Mouse (Mus musculus) kidney, adult 2 months (tissue): Measurements from ENCODE around the gene Tbc1d16. TPM values are rescaled to one million over a fixed set of nuclear protein-coding genes. Genes with fewer than 3 reads are reported as not detected.

ENCODE experiments used
- DNase-seq: peaks from one replicate; pipeline ENCODE4 v3.0.0; 2021
- H3K27ac ChIP-seq: fragments of 200-500 bp; 2 replicates; pipeline ENCODE4 v1.5.1; 2012; ENCODE audit warnings: low read depth, low read length, control low read depth, inconsistent platforms; ENCODE audit not compliant: insufficient read depth
- H3K27me3 ChIP-seq: fragments of 200-500 bp; replicated peaks from 2 replicates; pipeline ENCODE4 v1.6.1; 2012; ENCODE audit warnings: mild to moderate bottlenecking, moderate library complexity, low read length, inconsistent platforms; ENCODE audit not compliant: control insufficient read depth, insufficient read depth
- H3K36me3 ChIP-seq: fragments of 200-500 bp; 2 replicates; pipeline ENCODE4 v1.6.1; 2012; ENCODE audit warnings: mild to moderate bottlenecking, moderate library complexity, low read length, inconsistent platforms; ENCODE audit not compliant: control insufficient read depth, insufficient read depth
- H3K4me1 ChIP-seq: fragments of 200-500 bp; 2 replicates; pipeline ENCODE4 v1.6.1; 2011; ENCODE audit warnings: low read length; ENCODE audit not compliant: control insufficient read depth, insufficient read depth
- H3K4me3 ChIP-seq: fragments of 200-500 bp; 2 replicates; pipeline ENCODE4 v1.5.1; 2011; ENCODE audit warnings: mild to moderate bottlenecking, low read depth, low read length, control low read depth; ENCODE audit not compliant: insufficient read depth
- CTCF ChIP-seq: fragments of 200-500 bp; conservative IDR thresholded peaks from 2 replicates; pipeline ENCODE4 v1.5.1; 2011; ENCODE audit warnings: low read depth, mild to moderate bottlenecking, control low read depth, low read length, moderate library complexity, mixed read lengths; ENCODE audit not compliant: insufficient read depth, insufficient read length
- POLR2A ChIP-seq: fragments of 200-500 bp; IDR thresholded peaks from one replicate; pipeline ENCODE4 v1.6.1; 2011; ENCODE audit warnings: low read depth, low read length, control low read depth
- WGBS: fragments of 180-500 bp; shearing (Covaris S2); methylation state at CpG from one replicate; pipeline ENCODE4 v1.1.7; 2018; 5-methylcytosine and 5-hydroxymethylcytosine counted together
- polyA plus RNA-seq: library from polyadenylated mRNA; depleted of rRNA; stranded (reverse); fragments of >200 nt; gene quantifications from 2 replicates; pipeline ENCODE4 v1.2.3, GENCODE M21; 2012; rRNA removed

Tbc1d16 gene
- polyA plus RNA-seq, 1 experiment: 25.2 TPM

GRCm38 (mm10) chr11:119098202-119098601 lies 130.1 kb downstream of the Tbc1d16 start:
- Histone ChIP-seq H3K4me1 (no peaks in the 10 kb centered on the region), H3K36me3 (no peaks in the 10 kb centered on the region), H3K27ac (no peak overlapping the region), H3K27me3 (no peaks in the 10 kb centered on the region), H3K4me3 (no peak overlapping the region)
- WGBS: 81% methylated on average over 4 of the region's 4 CpGs
- TF ChIP-seq CTCF (no peak), POLR2A (no peak)
- no peak for DNase-seq

DNA sequence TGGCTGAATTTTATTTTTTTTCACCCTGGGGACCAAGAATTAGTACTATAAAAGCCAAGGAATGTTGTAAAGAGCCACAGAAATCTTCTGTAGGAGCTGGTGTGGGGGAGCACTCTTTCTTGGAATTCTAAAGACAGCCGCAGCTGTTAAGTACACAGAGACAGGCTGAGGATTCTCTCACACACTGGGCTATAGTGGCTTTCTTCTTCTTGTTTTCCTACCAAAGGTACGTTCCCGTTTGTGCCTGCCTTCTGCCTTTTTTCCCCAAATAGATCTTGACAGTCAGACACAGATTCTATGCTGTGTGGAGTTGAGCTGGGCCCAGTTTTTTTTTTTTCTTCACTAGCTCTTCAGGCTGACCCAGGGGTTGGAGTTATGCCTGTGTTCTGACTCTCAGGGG lies 132.9 kb downstream of the Tbc1d16 start:
- TF ChIP-seq CTCF (no peak), POLR2A (no peak)
- H3K36me3 ChIP-seq: no peaks in the 10 kb centered on the region
- H3K4me1 ChIP-seq: peaks cover 9% of the 10 kb centered on the region; the same call in 1 of the 2 replicates
- no peak for DNase-seq
- WGBS: 67% methylated on average over 3 of the region's 3 CpGs
- no peak overlapping the region for H3K27ac ChIP-seq
- H3K27me3 ChIP-seq: no peaks in the 10 kb centered on the region
- H3K4me3 ChIP-seq: no peak overlapping the region

- TF ChIP-seq POLR2A (no peak), CTCF (no peak)
- no peaks in the 10 kb centered on the region; the same call in 1 of the 2 replicates for H3K27me3 ChIP-seq
- H3K4me3 ChIP-seq: no peak overlapping the region
- no peaks in the 10 kb centered on the region for H3K36me3 ChIP-seq
- H3K27ac ChIP-seq: no peak overlapping the region
- no peak for DNase-seq
- peaks cover 9% of the 10 kb centered on the region for H3K4me1 ChIP-seq
- 84% methylated on average over 1 of the region's 1 CpGs for WGBS
These were observed 135.0 kb downstream of the Tbc1d16 start for GRCm38 (mm10) chr11:119093322-119093721.

Other genes starting within 250 kb of the Tbc1d16 start
- not detected in 2 replicates for gene Enpp7, start 240.3 kb downstream of the Tbc1d16 start, polyA plus RNA-seq
- gene Cbx2, start 205.5 kb downstream of the Tbc1d16 start, polyA plus RNA-seq: 3.5 and 3.9 TPM in 2 replicates
- 2.1 and 2.7 TPM in 2 replicates for gene Cbx8, start 187.5 kb downstream of the Tbc1d16 start, polyA plus RNA-seq
- 9.3 and 10.6 TPM in 2 replicates for gene Cbx4, start 142.3 kb downstream of the Tbc1d16 start, polyA plus RNA-seq
- gene Ccdc40, start 73 bp upstream of the Tbc1d16 start, polyA plus RNA-seq: 0.27 and 0.30 TPM in 2 replicates
- gene Gaa, start 39.4 kb upstream of the Tbc1d16 start, polyA plus RNA-seq: 152 and 171 TPM in 2 replicates
- 88.4 and 94.2 TPM in 2 replicates for gene Eif4a3, start 71.6 kb upstream of the Tbc1d16 start, polyA plus RNA-seq
- 3.7 and 3.9 TPM in 2 replicates for gene Card14, start 79.3 kb upstream of the Tbc1d16 start, polyA plus RNA-seq
- gene Sgsh, start 127.0 kb upstream of the Tbc1d16 start, polyA plus RNA-seq: 24.8 and 28.8 TPM in 2 replicates
- gene Slc26a11, start 127.1 kb upstream of the Tbc1d16 start, polyA plus RNA-seq: 13.0 and 27.9 TPM in 2 replicates
- gene Rnf213, start 164.6 kb upstream of the Tbc1d16 start, polyA plus RNA-seq: 15.0 and 18.5 TPM in 2 replicates